Mouse (Mus musculus) cerebellum, adult 2 months (tissue): ENCODE measurements at regions not wholly inside any gene's neighbourhood (a gene's known extent, or its start where the extent isn't known, plus 50 kb on each side); places are given as distances from the start of the nearest gene placed in this dataset.

Experiments
- DNase-seq, 2 experiments: peaks; one replicate each; pipeline ENCODE4 v3.0.0; 2021
- H3K27ac ChIP-seq: fragments of 200-500 bp; 2 replicates; pipeline ENCODE4 v1.5.1; 2012; ENCODE audit warnings: low read length, control low read depth, inconsistent platforms; ENCODE audit not compliant: insufficient read depth
- H3K27me3 ChIP-seq: fragments of 200-500 bp; 2 replicates; pipeline ENCODE4 v1.6.1; 2012; ENCODE audit warnings: inconsistent platforms, mild to moderate bottlenecking, low read length, moderate library complexity; ENCODE audit not compliant: control insufficient read depth, insufficient read depth
- H3K4me1 ChIP-seq: fragments of 200-500 bp; 2 replicates; pipeline ENCODE4 v1.6.1; 2011; ENCODE audit warnings: low read length; ENCODE audit not compliant: control insufficient read depth, insufficient read depth
- H3K4me3 ChIP-seq: fragments of 200-500 bp; replicated peaks from 2 replicates; pipeline ENCODE3; 2011; ENCODE audit warnings: mild to moderate bottlenecking, low read depth, low read length, control low read depth; ENCODE audit not compliant: insufficient read depth
- CTCF ChIP-seq: fragments of 200-500 bp; IDR thresholded peaks from 2 replicates; pipeline ENCODE4 v1.5.1; 2011; ENCODE audit warnings: low read depth, mild to moderate bottlenecking, control low read depth, low read length, moderate library complexity, borderline replicate concordance; ENCODE audit not compliant: insufficient read depth
- POLR2A ChIP-seq: fragments of 200-500 bp; IDR thresholded peaks from 2 replicates; pipeline ENCODE4 v1.6.1; 2011; ENCODE audit warnings: low read length, control low read depth, borderline replicate concordance; ENCODE audit not compliant: insufficient read depth
- WGBS: fragments of 180-500 bp; shearing (Covaris S2); methylation state at CpG from one replicate; pipeline ENCODE4 v1.1.7; 2018; 5-methylcytosine and 5-hydroxymethylcytosine counted together

- TF ChIP-seq POLR2A (no peak), CTCF (no peak)
- DNase-seq = peak; percentile 19 to 65
- WGBS = 8% methylated on average over 3 of the region's 3 CpGs
- no peaks in the 10 kb centered on the region for H3K4me1 ChIP-seq
- no peak overlapping the region for H3K4me3 ChIP-seq
- H3K27me3 ChIP-seq = no peaks in the 10 kb centered on the region
- peak overlapping the region; percentile 66; the same call in 1 of the 2 replicates for H3K27ac ChIP-seq
These were observed 56.9 kb upstream of the Cited2 start for GRCm38 (mm10) chr10:17666089-17666488.

- 94% methylated on average over 9 of the region's 9 CpGs for WGBS
- Histone ChIP-seq H3K27me3 (no peaks in the 10 kb centered on the region), H3K27ac (no peak overlapping the region), H3K4me1 (no peaks in the 10 kb centered on the region), H3K4me3 (no peak overlapping the region)
- TF ChIP-seq CTCF (no peak), POLR2A (no peak)
- DNase-seq = no peak
These were observed 53.6 kb upstream of the Cited2 start for GRCm38 (mm10) chr10:17669401-17669800.
